Mouse (Mus musculus) midbrain, postnatal 0 days (tissue): ENCODE data around the gene Gm21454. TPM values are rescaled to one million over a fixed set of nuclear protein-coding genes. Genes with fewer than 3 reads are reported as not detected.
"Not testable (repeated sequence)": the region's sequence is repeated elsewhere in the genome, so short reads cannot be mapped to it uniquely, and the experiment has no call there.

ENCODE experiments used
- ATAC-seq: fragments of 200-750 bp; cut with Nextera tagmentation; 2 replicates; pipeline ENCODE4 v1.8.0; 2017; ENCODE audit warnings: moderate number of reproducible peaks, mild to moderate bottlenecking, moderate TSS enrichment, moderate library complexity; ENCODE audit not compliant: low FRiP score
- DNase-seq: peaks from one replicate; pipeline ENCODE4 v3.0.0-alpha.2; 2015; ENCODE audit warnings: low spot score
- H3K27ac ChIP-seq: fragments of 300-500 bp; sonication (generic); 2 replicates; pipeline ENCODE4 v1.5.1; 2014; ENCODE audit warnings: low read depth, mild to moderate bottlenecking, low read length, mixed read lengths
- H3K27me3 ChIP-seq: fragments of 300-500 bp; sonication (generic); 2 replicates; pipeline ENCODE4 v1.6.1; 2014; ENCODE audit warnings: low read length, control low read depth, mixed read lengths; ENCODE audit not compliant: insufficient read depth
- H3K36me3 ChIP-seq: fragments of 300-500 bp; sonication (generic); 2 replicates; pipeline ENCODE4 v1.6.1; 2014; ENCODE audit warnings: low read length, control low read depth, mixed read lengths; ENCODE audit not compliant: insufficient read depth
- H3K4me1 ChIP-seq: fragments of 300-500 bp; sonication (generic); 2 replicates; pipeline ENCODE4 v1.6.1; 2014; ENCODE audit warnings: mild to moderate bottlenecking, control low read depth, antibody characterized with exemption, low read length, mixed read lengths; ENCODE audit not compliant: insufficient read depth
- H3K4me2 ChIP-seq: fragments of 300-500 bp; sonication (generic); 2 replicates; pipeline ENCODE4 v1.6.1; 2014; ENCODE audit warnings: low read depth, mild to moderate bottlenecking, low read length, mixed read lengths; ENCODE audit not compliant: poor library complexity, severe bottlenecking
- H3K4me3 ChIP-seq: fragments of 300-500 bp; sonication (generic); 2 replicates; pipeline ENCODE4 v1.5.1; 2014; ENCODE audit warnings: low read depth, mild to moderate bottlenecking, low read length, moderate library complexity
- H3K9ac ChIP-seq: fragments of 300-500 bp; sonication (generic); replicated peaks from 2 replicates; pipeline ENCODE4 v1.6.1; 2014; ENCODE audit warnings: mild to moderate bottlenecking, low read length, moderate library complexity, mixed read lengths; ENCODE audit not compliant: poor library complexity, severe bottlenecking
- H3K9me3 ChIP-seq: fragments of 300-500 bp; sonication (generic); 2 replicates; pipeline ENCODE4 v1.6.1; 2016; ENCODE audit warnings: low read length, control low read depth
- WGBS: fragments of 180-500 bp; shearing (Covaris S2); extraction: QIAGEN DNeasy Blood & Tissue Kit; methylation state at CpG from one replicate; pipeline ENCODE4 v1.1.7; 2014; 5-methylcytosine and 5-hydroxymethylcytosine counted together
- polyA plus RNA-seq: library from polyadenylated mRNA; unstranded; fragments of >200 nt; fragmentation: Nextera tagmentation; extraction: Ambion mirVana; gene quantifications from 2 replicates; pipeline ENCODE4 v1.2.1, GENCODE M21; 2015
- total RNA-seq: library from RNA; depleted of rRNA; stranded (reverse); fragments of >200 nt; gene quantifications from 2 replicates; pipeline ENCODE4 v1.2.3, GENCODE M21; 2014; rRNA removed

Gene Gm21454
- total RNA-seq (not detected in 2 replicates), polyA plus RNA-seq (not detected in 2 replicates)

- not testable (repeated sequence) for H3K4me1 ChIP-seq, ATAC-seq, H3K27me3 ChIP-seq, H3K36me3 ChIP-seq, H3K27ac ChIP-seq, DNase-seq, H3K4me3 ChIP-seq, H3K9me3 ChIP-seq, H3K4me2 ChIP-seq, H3K9ac ChIP-seq
Observed at GRCm38 (mm10) chrY:13252091-13252490, at the start of gene Gm21454, which contains the start of gene Gm21440. TSS of gene Gm21454 (plus strand) at chrY:13252442. TSS of gene Gm21440 (plus strand) at chrY:13252391.

- not testable (repeated sequence) for H3K9me3 ChIP-seq, H3K9ac ChIP-seq, DNase-seq, H3K4me3 ChIP-seq, H3K27me3 ChIP-seq, H3K4me1 ChIP-seq, ATAC-seq, H3K36me3 ChIP-seq, H3K4me2 ChIP-seq, H3K27ac ChIP-seq
- no CpG with 5 or more reads among the region's 3 CpGs for WGBS
Observed at GRCm38 (mm10) chrY:13223828-13224227, 28.4 kb upstream of the Gm21454 start, which contains the start of gene Gm21828. TSS of gene Gm21828 (minus strand) at chrY:13223928.

- DNase-seq, H3K9ac ChIP-seq, H3K9me3 ChIP-seq, H3K27me3 ChIP-seq, ATAC-seq, H3K4me2 ChIP-seq, H3K27ac ChIP-seq, H3K4me3 ChIP-seq, H3K36me3 ChIP-seq, H3K4me1 ChIP-seq: not testable (repeated sequence)
- WGBS, result no CpG with 5 or more reads among the region's 3 CpGs
Observed at GRCm38 (mm10) chrY:13348963-13349362, 96.7 kb downstream of the Gm21454 start, which contains the start of gene Gm21725. TSS of gene Gm21725 (minus strand) at chrY:13349063.

Other genes with a start within 250 kb of the Gm21454 start
- gene Gm20807, start 209.6 kb upstream of the Gm21454 start, total RNA-seq, result not detected in 2 replicates
- not detected in 2 replicates for gene Gm20807, start 209.6 kb upstream of the Gm21454 start, polyA plus RNA-seq
- gene Gm21891, start 119.0 kb upstream of the Gm21454 start, total RNA-seq, result not detected in 2 replicates
- not detected in 2 replicates for gene Gm21891, start 119.0 kb upstream of the Gm21454 start, polyA plus RNA-seq
- not detected in 2 replicates for gene Gm21425, start 90.5 kb upstream of the Gm21454 start, total RNA-seq
- not detected in 2 replicates for gene Gm21425, start 90.5 kb upstream of the Gm21454 start, polyA plus RNA-seq
- not detected in 2 replicates for gene Gm21828, start 28.5 kb upstream of the Gm21454 start, total RNA-seq
- not detected in 2 replicates for gene Gm21828, start 28.5 kb upstream of the Gm21454 start, polyA plus RNA-seq
- gene Gm21440, start 51 bp upstream of the Gm21454 start, total RNA-seq, result not detected in 2 replicates
- not detected in 2 replicates for gene Gm21440, start 51 bp upstream of the Gm21454 start, polyA plus RNA-seq
- not detected in 2 replicates for gene Gm21725, start 96.6 kb downstream of the Gm21454 start, total RNA-seq
- not detected in 2 replicates for gene Gm21725, start 96.6 kb downstream of the Gm21454 start, polyA plus RNA-seq
- not detected in 2 replicates for gene Gm21866, start 213.1 kb downstream of the Gm21454 start, total RNA-seq
- not detected in 2 replicates for gene Gm21866, start 213.1 kb downstream of the Gm21454 start, polyA plus RNA-seq
- not detected in 2 replicates for gene Gm20773, start 241.6 kb downstream of the Gm21454 start, total RNA-seq
- gene Gm20773, start 241.6 kb downstream of the Gm21454 start, polyA plus RNA-seq, result not detected in 2 replicates